In the genomic region with DNA sequence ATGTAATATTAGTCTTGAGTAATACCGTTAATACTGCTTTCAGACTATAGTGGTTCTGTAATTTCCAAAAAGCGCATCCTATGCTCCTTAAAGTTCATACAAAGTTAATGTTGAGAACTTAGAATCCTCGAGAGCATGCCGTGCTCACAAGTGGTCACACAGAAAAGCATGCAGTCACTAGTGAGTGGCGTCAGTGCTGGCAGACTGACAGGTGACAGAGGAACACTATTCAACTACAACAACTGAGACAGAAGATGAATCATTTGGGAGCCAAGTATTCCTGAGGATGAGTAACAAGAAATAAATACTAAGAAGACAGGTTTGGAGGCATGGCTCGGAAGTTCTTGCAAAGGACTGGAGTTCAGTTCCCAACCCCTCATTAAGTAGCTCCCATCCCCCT, we compare ENCODE assay signal across 26 mouse cellular contexts. TPM values are rescaled to one million over a fixed set of nuclear protein-coding genes. Genes with fewer than 3 reads are reported as not detected.
A peak's percentile ranks its signal among the peaks of the same experiment; 100 is the strongest.
DNase-seq lines count a peak whose midpoint lies in the region; ATAC-seq lines count a peak whose summit lies in the region.
"Had no signal": no experiment of that assay in that cellular context is flagged by ENCODE, and none has a peak within 500 bp of the region (broad histone marks: within the 10 kb centered on the region; RNA-seq: fewer than 3 reads in every experiment).

No protein-coding gene starts in this region.

- H3K27ac ChIP-seq in heart, embryonic 15.5 days, result peak overlapping the region; percentile 63; the same call in 1 of the 2 replicates
- H3K27ac ChIP-seq in midbrain, embryonic 15.5 days, result no peak overlapping the region
- H3K27ac ChIP-seq: embryonic facial prominence, embryonic 12.5 days; embryonic facial prominence, embryonic 15.5 days; hindbrain, embryonic 14.5 days; hindbrain, postnatal 0 days had no signal

- no peaks in the 10 kb centered on the region for H3K9me3 ChIP-seq in heart, embryonic 15.5 days (replicated peaks)
- no peaks in the 10 kb centered on the region for H3K9me3 ChIP-seq in midbrain, embryonic 15.5 days
- H3K9me3 ChIP-seq: embryonic facial prominence, embryonic 12.5 days; embryonic facial prominence, embryonic 15.5 days; heart, embryonic 12.5 days had no signal

- DNase-seq in adrenal gland, postnatal 14 days, result peak; percentile 40
- DNase-seq in adrenal gland, adult 8-10 months, result no peak
- DNase-seq in heart, adult 11 months, result no peak
- peak; percentile 19 for DNase-seq in 3T3-L1 (ENCODE audit: low read depth, low spot score)
- DNase-seq in Muller cell, postnatal 12 days (ENCODE audit: inconsistent ontology term), result peak; percentile 17
- no peak for DNase-seq in right cerebral cortex, postnatal 10 days (ENCODE audit: low spot score in 2 of 2)
- DNase-seq: cerebellum, adult 11 months; cerebellum, adult 2 months; cerebellum, adult 9-11 months; cerebellum, postnatal 25 days; forebrain, postnatal 0 days; gastrocnemius, postnatal 36 days; heart, postnatal 36 days; kidney, adult 18-20 months; kidney, adult 9 months had no signal

- 80% methylated on average over 6 of the region's 6 CpGs for WGBS in heart, embryonic 15.5 days
- 91% methylated on average over 6 of the region's 6 CpGs for WGBS in midbrain, embryonic 15.5 days

- no peak overlapping the region for H3K9ac ChIP-seq in heart, embryonic 15.5 days
- H3K9ac ChIP-seq in midbrain, embryonic 15.5 days, result no peak overlapping the region
- H3K9ac ChIP-seq: embryonic facial prominence, embryonic 12.5 days; embryonic facial prominence, embryonic 15.5 days; forebrain, postnatal 0 days; heart, embryonic 12.5 days; hindbrain, embryonic 14.5 days had no signal

- no peaks in the 10 kb centered on the region for H3K27me3 ChIP-seq in heart, embryonic 15.5 days
- no peaks in the 10 kb centered on the region for H3K27me3 ChIP-seq in midbrain, embryonic 15.5 days (replicated peaks)
- H3K27me3 ChIP-seq: embryonic facial prominence, embryonic 12.5 days; embryonic facial prominence, embryonic 15.5 days; heart, embryonic 12.5 days; Patski had no signal

- H3K4me1 ChIP-seq in heart, embryonic 15.5 days (replicated peaks), result peaks cover 19% of the 10 kb centered on the region
- no peaks in the 10 kb centered on the region for H3K4me1 ChIP-seq in midbrain, embryonic 15.5 days
- H3K4me1 ChIP-seq: embryonic facial prominence, embryonic 15.5 days had no signal

- H3K4me2 ChIP-seq in heart, embryonic 15.5 days, result no peak overlapping the region
- no peak overlapping the region for H3K4me2 ChIP-seq in midbrain, embryonic 15.5 days
- H3K4me2 ChIP-seq: embryonic facial prominence, embryonic 12.5 days; embryonic facial prominence, embryonic 15.5 days; heart, embryonic 12.5 days; hindbrain, embryonic 14.5 days had no signal

- peaks cover 57% of the 10 kb centered on the region for H3K36me3 ChIP-seq in heart, embryonic 15.5 days
- H3K36me3 ChIP-seq in midbrain, embryonic 15.5 days (replicated peaks), result peaks cover 23% of the 10 kb centered on the region

- ATAC-seq in heart, embryonic 15.5 days (replicated peaks; ENCODE audit: insufficient number of reproducible peaks, insufficient read depth, low FRiP score, low read depth), result no peak
- ATAC-seq in midbrain, embryonic 15.5 days (replicated peaks), result no peak
- ATAC-seq: forebrain, embryonic 14.5 days; forebrain, postnatal 0 days; hindbrain, postnatal 0 days; inflammation-experienced regulatory T-cells, adult 6 months; intestine, embryonic 16.5 days; Patski had no signal

- no peak overlapping the region for H3K4me3 ChIP-seq in heart, embryonic 15.5 days
- H3K4me3 ChIP-seq in midbrain, embryonic 15.5 days, result no peak overlapping the region
- H3K4me3 ChIP-seq: embryonic facial prominence, embryonic 12.5 days; embryonic facial prominence, embryonic 15.5 days; heart, embryonic 12.5 days had no signal

RNA-seq across cellular contexts. Expression of a gene that starts 19.7 kb away (rescaled TPM):
- total RNA-seq in adrenal gland, postnatal 14 days (2021), result 45.7 and 49.3 TPM in 2 replicates
- 10 to 100 TPM; 37.3 to 43.6 (median 40.4) TPM for total RNA-seq in adrenal gland, adult 8-10 months (2022)
- polyA plus RNA-seq in heart, embryonic 15.5 days (2015; fragmentation: Nextera tagmentation; extraction: Ambion mirVana), result 4.9 and 5.7 TPM in 2 replicates
- polyA plus RNA-seq in midbrain, embryonic 15.5 days (2015; fragmentation: Nextera tagmentation; extraction: Ambion mirVana), result 2.5 TPM in 2 replicates

Comparison
In these comparisons a context has a peak if more than half of its experiments do, and no peak if none do; other contexts are left out.
1. DNase-seq: peak in adrenal gland, postnatal 14 days (single experiment), 3T3-L1 (single experiment) and Muller cell, postnatal 12 days (single experiment); none in adrenal gland, adult 8-10 months (single experiment), heart, adult 11 months (single experiment) and right cerebral cortex, postnatal 10 days (0 of 2).